Mouse (Mus musculus): ENCODE measurements at regions not wholly inside any gene's neighbourhood (a gene's known extent, or its start where the extent isn't known, plus 50 kb on each side); places are given as distances from the start of the nearest gene placed in this dataset.

- H3K9me3 ChIP-seq (replicated peaks; ENCODE audit: control insufficient read depth, low read length): no peaks in the 10 kb centered on the region
- H3K9ac ChIP-seq (ENCODE audit: low read depth, low read length): no peak overlapping the region
- H3K36me3 ChIP-seq (ENCODE audit: control insufficient read depth, insufficient read depth, low read length): no peaks in the 10 kb centered on the region
- no peak overlapping the region for H3K27ac ChIP-seq (ENCODE audit: low read depth, low read length)
- H3K27me3 ChIP-seq (ENCODE audit: control insufficient read depth, insufficient read depth, low read length): no peaks in the 10 kb centered on the region
- peaks cover 10% of the 10 kb centered on the region; the same call in 1 of the 2 replicates for H3K4me1 ChIP-seq (ENCODE audit: control insufficient read depth, insufficient read depth, low read length)
- H3K4me3 ChIP-seq (ENCODE audit: low read depth, low read length): no peak overlapping the region
- no peak overlapping the region for H3K4me2 ChIP-seq
- WGBS (ENCODE audit: insufficient replicate concordance): 80% methylated on average over 10 of the region's 10 CpGs
- no peak for ATAC-seq (replicated peaks; ENCODE audit: insufficient number of reproducible peaks, low FRiP score, low TSS enrichment)
Observed at GRCm38 (mm10) chr1:105177015-105177762, 179.3 kb downstream of the Rnf152 start.

- no peak overlapping the region for H3K4me3 ChIP-seq (ENCODE audit: low read depth, low read length)
- H3K36me3 ChIP-seq (ENCODE audit: control insufficient read depth, insufficient read depth, low read length): no peaks in the 10 kb centered on the region
- H3K4me2 ChIP-seq: no peak overlapping the region
- no peaks in the 10 kb centered on the region for H3K9me3 ChIP-seq (replicated peaks; ENCODE audit: control insufficient read depth, low read length)
- no peaks in the 10 kb centered on the region for H3K4me1 ChIP-seq (ENCODE audit: control insufficient read depth, insufficient read depth, low read length)
- H3K27ac ChIP-seq (ENCODE audit: low read depth, low read length): no peak overlapping the region
- no peak overlapping the region for H3K9ac ChIP-seq (ENCODE audit: low read depth, low read length)
- WGBS (ENCODE audit: insufficient replicate concordance): 68% methylated on average over 1 of the region's 1 CpGs
- no peak for ATAC-seq (replicated peaks; ENCODE audit: insufficient number of reproducible peaks, low FRiP score, low TSS enrichment)
- H3K27me3 ChIP-seq (ENCODE audit: control insufficient read depth, insufficient read depth, low read length): no peaks in the 10 kb centered on the region
Observed at GRCm38 (mm10) chr1:105170979-105171378, 185.5 kb downstream of the Rnf152 start.

- Histone ChIP-seq H3K27ac (ENCODE audit: low read depth, low read length) (no peak overlapping the region), H3K27me3 (ENCODE audit: control insufficient read depth, insufficient read depth, low read length) (no peaks in the 10 kb centered on the region), H3K4me1 (ENCODE audit: control insufficient read depth, insufficient read depth, low read length) (no peaks in the 10 kb centered on the region), H3K9me3 (replicated peaks; ENCODE audit: control insufficient read depth, low read length) (no peaks in the 10 kb centered on the region), H3K36me3 (ENCODE audit: control insufficient read depth, insufficient read depth, low read length) (no peaks in the 10 kb centered on the region), H3K4me3 (ENCODE audit: low read depth, low read length) (no peak overlapping the region), H3K9ac (ENCODE audit: low read depth, low read length) (no peak overlapping the region), H3K4me2 (no peak overlapping the region)
- no peak for ATAC-seq (replicated peaks; ENCODE audit: insufficient number of reproducible peaks, low FRiP score, low TSS enrichment)
- 86% methylated on average over 4 of the region's 4 CpGs for WGBS (ENCODE audit: insufficient replicate concordance)
Observed at GRCm38 (mm10) chr1:105170114-105170506, 186.4 kb downstream of the Rnf152 start.

DNA sequence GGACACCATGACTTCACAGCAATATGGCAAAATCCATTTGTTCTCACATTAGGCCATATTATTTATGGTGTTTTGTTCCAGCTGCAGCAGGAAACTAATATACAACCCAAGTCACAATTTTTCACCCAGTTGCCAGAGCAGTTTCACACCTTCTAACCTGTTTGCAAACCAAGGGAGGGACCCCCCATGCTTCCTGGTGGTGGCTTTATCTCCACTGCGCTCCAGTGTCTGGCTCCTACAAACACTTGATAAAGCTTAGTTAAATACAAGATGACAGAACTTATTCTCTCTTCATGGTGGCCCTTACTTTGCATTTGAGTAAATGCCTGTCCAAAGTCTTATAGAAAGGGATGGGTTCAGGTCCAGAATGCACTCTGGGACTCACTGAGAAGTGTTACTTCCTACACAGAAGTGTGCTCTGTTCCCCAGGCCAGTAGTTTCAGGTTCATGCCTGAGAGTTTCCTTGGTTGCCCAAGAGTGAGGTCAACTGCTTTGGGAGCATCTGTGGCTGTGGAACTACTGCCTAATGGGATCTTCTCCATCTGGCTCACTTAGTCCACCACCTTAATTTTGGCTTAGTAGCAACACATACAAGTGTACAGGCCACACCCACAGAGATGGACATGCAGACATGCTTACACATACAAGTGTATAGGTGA, 186.9 kb downstream of the Rnf152 start:
- no peak overlapping the region for H3K27ac ChIP-seq (ENCODE audit: low read depth, low read length)
- ATAC-seq (replicated peaks; ENCODE audit: insufficient number of reproducible peaks, low FRiP score, low TSS enrichment): no peak
- WGBS (ENCODE audit: insufficient replicate concordance): 71% methylated on average over 1 of the region's 1 CpGs

DNA sequence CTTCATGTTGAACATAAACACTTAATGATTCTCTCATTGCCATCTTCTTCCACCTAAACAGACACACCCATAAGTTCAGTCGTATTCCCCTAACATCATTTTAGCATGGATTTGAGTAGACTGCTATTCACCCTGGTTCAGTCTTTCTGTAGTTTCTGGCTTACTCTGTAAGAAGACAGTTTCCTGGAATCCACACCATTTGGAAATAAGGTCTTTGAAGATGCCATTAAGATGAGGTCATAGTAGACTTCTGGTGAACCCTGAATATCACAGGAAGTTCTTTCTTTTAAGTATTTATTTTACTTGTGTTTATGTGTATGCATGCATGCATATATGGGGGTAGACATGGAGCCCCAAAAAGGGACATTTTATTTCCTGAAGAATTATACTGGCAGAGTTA, 187.7 kb downstream of the Rnf152 start:
- 79% methylated on average over 1 of the region's 1 CpGs for WGBS (ENCODE audit: insufficient replicate concordance)
- H3K27ac ChIP-seq (ENCODE audit: low read depth, low read length): no peak overlapping the region

More for the DNA sequence above, 186.9 kb downstream of the Rnf152 start:
- Histone ChIP-seq H3K4me2 (no peak overlapping the region), H3K9me3 (replicated peaks; ENCODE audit: control insufficient read depth, low read length) (no peaks in the 10 kb centered on the region), H3K4me3 (ENCODE audit: low read depth, low read length) (no peak overlapping the region), H3K4me1 (ENCODE audit: control insufficient read depth, insufficient read depth, low read length) (no peaks in the 10 kb centered on the region), H3K36me3 (ENCODE audit: control insufficient read depth, insufficient read depth, low read length) (no peaks in the 10 kb centered on the region), H3K9ac (ENCODE audit: low read depth, low read length) (no peak overlapping the region), H3K27me3 (ENCODE audit: control insufficient read depth, insufficient read depth, low read length) (no peaks in the 10 kb centered on the region)

GRCm38 (mm10) chr1:105157459-105158124, 198.9 kb downstream of the Rnf152 start:
- Histone ChIP-seq H3K4me3 (ENCODE audit: low read depth, low read length) (no peak overlapping the region), H3K9me3 (replicated peaks; ENCODE audit: control insufficient read depth, low read length) (no peaks in the 10 kb centered on the region), H3K36me3 (ENCODE audit: control insufficient read depth, insufficient read depth, low read length) (no peaks in the 10 kb centered on the region), H3K4me2 (no peak overlapping the region), H3K27me3 (ENCODE audit: control insufficient read depth, insufficient read depth, low read length) (no peaks in the 10 kb centered on the region), H3K4me1 (ENCODE audit: control insufficient read depth, insufficient read depth, low read length) (no peaks in the 10 kb centered on the region), H3K9ac (ENCODE audit: low read depth, low read length) (no peak overlapping the region), H3K27ac (ENCODE audit: low read depth, low read length) (no peak overlapping the region)
- WGBS (ENCODE audit: insufficient replicate concordance): 78% methylated on average over 2 of the region's 2 CpGs
- ATAC-seq (replicated peaks; ENCODE audit: insufficient number of reproducible peaks, low FRiP score, low TSS enrichment): no peak

More for the DNA sequence above, 187.7 kb downstream of the Rnf152 start:
- Histone ChIP-seq H3K36me3 (ENCODE audit: control insufficient read depth, insufficient read depth, low read length) (no peaks in the 10 kb centered on the region), H3K4me2 (no peak overlapping the region), H3K27me3 (ENCODE audit: control insufficient read depth, insufficient read depth, low read length) (no peaks in the 10 kb centered on the region), H3K9me3 (replicated peaks; ENCODE audit: control insufficient read depth, low read length) (no peaks in the 10 kb centered on the region), H3K4me3 (ENCODE audit: low read depth, low read length) (no peak overlapping the region), H3K9ac (ENCODE audit: low read depth, low read length) (no peak overlapping the region), H3K4me1 (ENCODE audit: control insufficient read depth, insufficient read depth, low read length) (no peaks in the 10 kb centered on the region)
- ATAC-seq (replicated peaks; ENCODE audit: insufficient number of reproducible peaks, low FRiP score, low TSS enrichment): no peak

- H3K36me3 ChIP-seq (ENCODE audit: control insufficient read depth, insufficient read depth, low read length): no peaks in the 10 kb centered on the region
- no peak overlapping the region for H3K4me2 ChIP-seq
- no peaks in the 10 kb centered on the region for H3K9me3 ChIP-seq (replicated peaks; ENCODE audit: control insufficient read depth, low read length)
- H3K4me3 ChIP-seq (ENCODE audit: low read depth, low read length): no peak overlapping the region
- no peaks in the 10 kb centered on the region for H3K4me1 ChIP-seq (ENCODE audit: control insufficient read depth, insufficient read depth, low read length)
- WGBS (ENCODE audit: insufficient replicate concordance): 74% methylated on average over 6 of the region's 6 CpGs
- H3K27me3 ChIP-seq (ENCODE audit: control insufficient read depth, insufficient read depth, low read length): no peaks in the 10 kb centered on the region
- no peak for ATAC-seq (replicated peaks; ENCODE audit: insufficient number of reproducible peaks, low FRiP score, low TSS enrichment)
- no peak overlapping the region for H3K27ac ChIP-seq (ENCODE audit: low read depth, low read length)
- no peak overlapping the region for H3K9ac ChIP-seq (ENCODE audit: low read depth, low read length)
Observed at GRCm38 (mm10) chr1:105152175-105152828, 204.2 kb downstream of the Rnf152 start.

DNA sequence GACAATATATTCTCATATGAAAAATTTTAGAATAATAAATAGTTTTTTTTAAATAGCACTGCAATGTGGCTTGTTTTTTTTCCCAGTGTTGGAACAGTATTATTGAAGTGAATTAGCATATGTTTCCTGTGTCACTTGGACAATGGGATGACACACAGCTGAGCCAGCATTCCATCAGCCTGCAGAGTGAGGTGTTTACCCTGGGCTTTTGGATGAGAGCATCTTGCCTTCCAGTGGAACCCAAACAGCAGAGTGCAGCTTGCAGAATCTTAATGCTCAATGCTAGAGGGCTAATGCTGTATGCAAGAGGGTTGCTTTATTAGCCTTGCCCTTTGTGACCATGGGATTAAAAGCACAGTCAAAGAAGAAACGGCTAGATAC, 205.1 kb downstream of the Rnf152 start:
- H3K9me3 ChIP-seq (replicated peaks; ENCODE audit: control insufficient read depth, low read length): no peaks in the 10 kb centered on the region
- H3K4me2 ChIP-seq: no peak overlapping the region
- no peak for ATAC-seq (replicated peaks; ENCODE audit: insufficient number of reproducible peaks, low FRiP score, low TSS enrichment)
- H3K4me3 ChIP-seq (ENCODE audit: low read depth, low read length): no peak overlapping the region
- H3K4me1 ChIP-seq (ENCODE audit: control insufficient read depth, insufficient read depth, low read length): no peaks in the 10 kb centered on the region
- H3K9ac ChIP-seq (ENCODE audit: low read depth, low read length): no peak overlapping the region
- 66% methylated on average over 1 of the region's 1 CpGs for WGBS (ENCODE audit: insufficient replicate concordance)
- no peak overlapping the region for H3K27ac ChIP-seq (ENCODE audit: low read depth, low read length)
- H3K27me3 ChIP-seq (ENCODE audit: control insufficient read depth, insufficient read depth, low read length): no peaks in the 10 kb centered on the region
- H3K36me3 ChIP-seq (ENCODE audit: control insufficient read depth, insufficient read depth, low read length): no peaks in the 10 kb centered on the region

All from heart, embryonic 11.5 days (tissue).